Mouse (Mus musculus): ENCODE measurements around the gene Tex11.
"Not testable (repeated sequence)": the region's sequence is repeated elsewhere in the genome, so short reads cannot be mapped to it uniquely, and the experiment has no call there.

Gene Tex11

DNA sequence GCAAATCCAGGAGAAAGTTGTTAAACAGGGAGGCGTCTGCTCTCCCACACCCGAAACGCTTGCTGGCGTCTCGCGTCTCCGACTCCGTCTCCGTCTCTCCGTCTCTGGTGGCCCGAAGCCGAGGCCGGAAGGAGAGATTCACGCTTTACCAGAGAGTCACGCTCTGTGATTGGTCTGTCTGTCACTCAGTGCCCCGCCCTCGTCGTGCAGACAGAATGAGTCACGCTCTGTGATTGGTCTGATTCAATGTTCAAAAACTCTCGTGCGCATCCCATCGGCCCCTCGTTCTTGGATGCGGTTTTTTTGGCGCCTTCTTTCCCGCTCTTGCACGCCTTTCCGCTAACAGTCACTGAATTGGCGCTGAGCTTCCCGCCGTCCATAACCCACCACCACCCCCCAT lies at the start of gene Tex11:
Gene Tex11, minus strand, starts transcription at position 127 of the 400 bp plus-strand sequence.
- no peak for DNase-seq

DNA sequence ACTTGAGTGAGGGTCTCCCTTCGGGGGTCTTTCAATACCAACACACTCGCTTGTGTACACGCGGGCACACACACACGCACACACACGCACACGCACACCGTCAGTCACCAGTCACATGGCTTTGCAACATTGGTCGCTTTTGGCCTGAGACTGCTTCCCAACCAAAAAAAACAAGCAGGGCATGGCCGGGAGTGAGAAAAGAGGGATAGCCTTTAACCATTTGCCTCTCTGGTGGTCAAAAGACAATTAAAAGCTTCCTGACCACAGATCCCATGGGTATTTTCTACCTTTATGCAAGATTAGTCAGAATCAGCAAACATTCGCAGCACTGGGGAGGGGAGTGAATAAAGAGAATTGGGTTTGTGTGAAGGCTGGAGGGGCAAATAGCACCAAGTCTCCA lies 26.5 kb upstream of the Tex11 start, which contains the start of gene Slc7a3:
Gene Slc7a3, minus strand, starts transcription at position 101 of the 400 bp plus-strand sequence.
- no peak for DNase-seq

DNA sequence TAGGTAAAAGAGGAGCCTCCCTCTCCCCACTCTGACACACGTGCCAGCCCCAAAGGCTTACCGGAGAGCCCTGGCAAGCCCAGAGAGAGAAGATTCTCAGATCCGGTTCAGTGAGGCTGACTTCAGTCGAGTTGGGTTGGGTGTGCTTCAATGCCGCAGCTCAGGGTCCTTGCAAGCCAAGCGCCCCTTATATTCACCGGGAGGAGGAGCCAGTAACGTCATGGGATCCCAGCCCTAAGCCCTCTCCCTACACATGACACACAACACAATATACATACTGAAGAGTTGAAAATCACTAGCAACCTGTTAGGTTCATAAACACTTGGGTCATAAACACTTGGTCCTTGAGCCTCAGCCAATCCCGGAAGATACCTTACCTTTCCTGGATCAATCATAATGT lies 25.7 kb upstream of the Tex11 start:
- not testable (repeated sequence) for DNase-seq

DNA sequence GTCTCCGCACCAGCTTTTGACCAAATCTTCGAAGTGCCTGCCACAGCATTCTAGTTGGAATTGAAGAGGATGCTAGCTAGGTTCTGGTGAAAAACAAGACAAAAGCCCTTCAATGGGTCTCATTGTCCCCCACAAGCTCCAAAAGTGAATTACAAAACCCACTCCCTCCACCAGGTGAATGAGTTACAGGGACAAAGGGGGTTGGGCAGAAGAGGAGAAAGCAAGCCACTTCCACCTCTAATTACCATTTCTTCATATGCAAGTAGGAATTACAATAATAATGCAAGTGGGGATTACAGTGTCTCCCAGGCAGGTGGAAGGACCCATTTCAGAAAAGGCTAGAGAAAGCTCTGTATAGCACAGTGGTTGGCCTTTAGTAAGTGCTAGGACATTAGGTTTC lies 24.7 kb upstream of the Tex11 start:
- DNase-seq: no peak

DNA sequence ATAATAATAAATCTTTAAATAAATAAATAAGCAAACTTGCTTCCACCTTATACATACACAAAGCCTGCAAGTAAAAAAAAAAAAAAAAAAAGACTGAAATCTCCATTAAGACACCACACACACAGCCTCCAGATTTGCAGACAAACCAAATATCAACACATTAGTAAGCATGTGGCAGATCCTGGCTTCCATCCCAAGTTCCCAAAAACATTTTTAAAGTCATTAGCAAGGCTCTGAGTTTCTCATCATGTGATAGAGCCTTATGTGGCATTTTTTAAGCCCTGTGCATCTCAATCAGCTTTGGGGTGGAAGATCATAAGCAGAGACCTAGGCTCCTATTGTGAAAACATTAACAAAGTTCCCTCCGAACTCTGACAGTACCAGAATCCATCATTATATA lies 5.8 kb upstream of the Tex11 start:
- no peak for DNase-seq

DNA sequence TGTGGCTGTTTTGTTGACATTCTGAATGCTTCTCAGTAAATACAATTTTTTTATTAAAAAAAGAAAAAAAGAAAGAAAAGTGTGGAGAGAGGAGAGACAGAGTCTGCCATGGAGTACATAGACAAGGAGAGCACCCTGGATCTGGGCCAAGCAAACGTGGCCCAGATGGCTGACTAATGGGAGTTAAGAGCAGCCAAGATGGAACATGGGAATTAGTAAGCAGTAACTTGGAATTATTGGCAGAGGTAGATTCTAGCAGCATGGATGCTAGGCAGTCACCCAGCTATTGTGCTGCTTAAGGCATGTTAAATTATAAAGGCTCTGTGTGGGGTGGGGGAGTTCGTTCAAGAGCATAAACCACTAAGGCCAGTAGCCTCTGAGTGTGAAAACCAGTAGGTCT lies 4.0 kb upstream of the Tex11 start:
- DNase-seq: peak; percentile 1

DNA sequence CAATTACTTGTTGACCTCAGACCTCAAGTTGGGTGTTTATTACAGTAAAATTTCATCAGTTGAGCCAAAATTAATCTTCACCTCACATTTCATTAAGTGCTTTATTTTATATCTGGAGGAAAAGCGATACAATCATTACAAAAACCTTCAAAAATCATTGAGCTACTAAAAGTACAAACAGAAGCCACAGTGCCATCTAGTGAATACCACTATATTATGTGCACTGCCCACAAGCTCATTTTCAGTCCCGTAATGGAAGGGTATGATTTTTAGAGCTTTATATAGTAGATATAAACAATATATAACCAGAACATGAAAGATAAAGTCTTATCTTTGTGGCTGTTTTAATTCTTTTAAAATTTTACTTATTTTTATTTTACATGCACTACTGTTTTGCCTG lies 115.8 kb downstream of the Tex11 start:
- DNase-seq: no peak

DNA sequence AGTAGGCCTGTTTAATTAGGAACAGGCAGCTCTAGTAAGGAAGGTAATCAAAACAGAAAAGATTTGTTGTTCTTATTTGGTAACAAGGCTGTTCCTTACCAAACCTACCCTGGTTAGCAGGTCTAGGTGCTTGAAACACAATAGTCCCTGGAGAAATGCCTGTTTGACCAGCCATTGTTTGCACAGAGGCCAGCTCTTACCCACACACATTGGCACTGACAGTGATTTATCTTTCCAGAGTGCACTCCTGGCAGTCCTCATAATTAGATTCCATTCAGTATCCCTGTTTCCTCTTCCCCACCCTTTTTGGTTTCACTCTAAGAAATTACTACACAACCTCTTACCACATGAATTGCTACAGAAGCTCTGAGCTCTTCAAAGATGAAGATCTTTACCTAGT lies 220.3 kb downstream of the Tex11 start:
- no peak for DNase-seq

DNA sequence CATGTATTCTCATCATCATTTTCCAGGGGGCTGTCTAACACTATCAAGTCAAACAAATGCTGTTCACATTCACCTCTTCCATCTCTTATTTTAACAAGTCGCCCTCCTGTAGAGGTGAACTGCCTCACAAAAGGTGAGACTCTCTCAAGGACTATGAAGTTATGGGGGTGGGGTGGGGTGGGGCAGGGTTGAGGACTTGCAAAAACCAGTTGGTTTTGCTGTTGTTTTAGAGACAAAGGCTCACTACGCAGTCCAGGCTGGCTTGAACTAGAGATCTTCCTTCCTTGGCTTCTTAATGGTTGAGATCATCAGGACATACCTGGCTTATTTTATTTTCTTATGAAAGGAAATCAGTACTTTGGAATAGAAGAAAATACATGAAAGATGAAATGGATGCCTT lies 226.7 kb downstream of the Tex11 start:
- DNase-seq: no peak

DNA sequence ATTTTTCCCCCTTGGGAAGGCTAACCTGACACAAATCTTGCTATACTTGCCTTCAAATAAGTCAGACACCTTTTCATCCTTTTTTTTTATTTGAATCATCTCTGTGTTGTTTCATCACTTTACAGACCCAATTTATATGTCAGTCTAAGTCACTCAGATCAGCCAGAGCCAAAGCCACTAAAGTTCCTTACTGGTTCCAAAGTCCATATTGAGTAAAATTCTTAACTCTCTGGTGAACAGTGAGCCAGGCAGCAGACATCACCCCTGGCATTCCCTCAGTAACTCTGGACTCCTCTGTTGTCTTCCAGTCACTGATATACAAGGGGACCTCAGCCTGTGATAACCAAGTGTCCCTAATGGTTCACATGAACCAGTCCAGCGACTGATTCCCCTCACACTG lies 233.9 kb downstream of the Tex11 start:
- no peak for DNase-seq

DNA sequence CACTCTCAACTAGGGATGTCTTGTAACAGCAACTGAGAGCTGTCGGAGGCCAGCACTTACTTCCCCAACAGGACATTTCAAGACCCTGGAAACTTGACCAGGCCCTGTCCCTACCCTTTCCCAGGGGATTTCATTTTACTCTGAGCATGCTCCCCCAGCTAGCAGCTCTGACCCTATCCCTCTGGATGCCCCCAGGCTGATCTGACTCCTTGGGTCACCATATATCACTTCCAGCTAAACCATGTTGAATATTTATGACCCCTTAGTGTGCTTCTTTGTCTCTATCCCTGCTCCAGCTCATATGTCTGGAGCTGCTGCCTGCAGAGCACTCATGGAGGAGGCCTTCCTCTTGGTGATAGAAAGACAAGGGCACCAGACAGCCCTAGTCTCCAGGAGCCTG lies 238.3 kb downstream of the Tex11 start:
- DNase-seq: no peak

DNA sequence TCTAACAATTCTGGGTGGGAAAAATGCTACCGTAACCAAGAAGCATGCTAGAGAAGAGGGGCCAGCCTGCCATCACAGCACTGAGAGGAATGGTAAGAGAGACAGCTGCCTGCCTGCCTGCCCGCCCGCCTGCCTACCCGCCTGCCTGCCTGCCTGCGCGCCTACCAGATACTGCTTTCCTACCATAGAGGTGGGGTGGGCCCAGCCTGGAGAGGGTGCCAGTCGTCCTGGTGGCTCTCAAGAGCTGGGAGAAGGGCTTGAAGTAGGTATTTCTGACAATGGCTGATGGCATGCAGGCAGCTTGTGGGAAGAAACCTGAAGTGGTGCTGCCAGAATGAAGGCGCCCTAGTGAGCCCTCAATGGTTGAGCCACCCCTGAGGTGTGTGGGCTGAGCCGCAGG lies 240.8 kb downstream of the Tex11 start:
- no peak for DNase-seq

DNA sequence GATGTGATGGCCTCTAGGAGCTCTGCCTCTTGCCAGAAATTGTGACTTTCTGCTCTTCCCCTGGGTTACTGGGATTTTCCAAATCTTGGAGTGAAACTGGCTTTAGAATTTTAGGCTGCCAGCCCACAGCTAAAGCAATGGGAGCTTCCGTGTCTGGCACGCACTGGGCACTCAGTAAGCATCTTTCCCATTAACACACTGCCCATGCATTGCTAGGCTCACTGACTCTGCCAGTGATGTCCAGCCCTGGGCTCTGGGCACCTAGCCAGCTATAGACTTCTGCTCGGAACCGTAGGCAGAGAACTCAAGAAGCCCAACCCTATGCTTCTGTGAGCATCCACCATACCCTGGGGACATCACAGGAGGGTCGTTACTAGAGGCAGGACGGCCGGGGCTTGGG lies 243.7 kb downstream of the Tex11 start:
- DNase-seq: peak; percentile 86

DNA sequence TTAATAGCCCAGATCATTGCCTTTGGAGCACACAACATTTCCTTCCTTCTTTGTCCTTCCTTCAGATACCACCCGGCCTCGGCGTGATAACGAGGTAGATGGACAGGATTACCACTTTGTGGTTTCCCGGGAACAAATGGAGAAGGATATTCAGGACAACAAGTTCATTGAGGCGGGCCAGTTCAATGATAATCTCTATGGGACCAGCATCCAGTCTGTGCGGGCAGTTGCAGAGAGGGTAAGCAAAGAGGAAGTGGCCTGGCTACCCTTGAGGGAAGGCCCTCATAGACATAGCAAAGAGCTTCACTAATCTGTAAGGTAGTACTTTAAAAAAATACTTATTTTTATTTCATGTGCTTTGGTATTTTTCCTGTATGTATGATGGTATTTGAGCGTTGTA lies 245.3 kb downstream of the Tex11 start:
- DNase-seq: no peak

DNA sequence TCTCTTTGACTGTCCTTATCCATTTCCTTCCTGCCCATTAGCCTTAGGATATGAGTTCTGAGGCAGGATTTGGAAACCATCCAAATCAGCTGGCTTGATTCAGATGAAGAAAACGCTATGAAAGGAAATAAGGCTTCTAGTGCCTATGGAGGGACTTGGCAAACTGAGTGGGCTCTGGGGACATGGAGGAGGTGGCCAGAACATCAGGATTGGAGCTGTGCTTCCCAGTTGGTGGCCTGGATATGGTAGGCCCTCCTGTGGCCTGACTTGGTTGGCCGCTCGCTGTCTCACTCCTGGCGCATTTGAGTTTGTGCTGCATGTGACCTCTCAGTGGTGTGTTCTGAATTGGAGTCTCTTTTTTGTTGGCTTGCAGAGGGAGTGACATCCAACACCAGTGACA lies 248.3 kb downstream of the Tex11 start:
- DNase-seq: no peak

DNA sequence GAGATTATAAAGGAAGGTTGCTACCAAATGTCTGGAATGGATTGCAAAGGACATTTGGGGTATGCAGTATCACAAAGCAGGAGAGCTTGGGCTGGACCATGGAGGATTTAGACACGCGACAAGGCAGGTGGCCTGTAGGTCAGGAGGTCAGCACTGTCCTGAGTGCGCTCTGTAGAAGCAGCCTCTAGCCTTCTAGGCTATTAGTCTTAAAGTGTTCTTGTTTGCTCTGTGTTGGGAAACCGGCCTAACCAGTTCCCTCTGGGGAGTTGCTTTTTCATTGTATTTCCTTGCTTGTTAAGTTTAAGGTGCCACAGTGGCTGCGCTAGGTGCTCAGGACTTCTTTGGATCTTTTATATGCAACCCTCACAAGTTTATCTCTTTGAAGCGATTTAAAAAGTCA lies 257.4 kb downstream of the Tex11 start:
- DNase-seq: no peak

DNA sequence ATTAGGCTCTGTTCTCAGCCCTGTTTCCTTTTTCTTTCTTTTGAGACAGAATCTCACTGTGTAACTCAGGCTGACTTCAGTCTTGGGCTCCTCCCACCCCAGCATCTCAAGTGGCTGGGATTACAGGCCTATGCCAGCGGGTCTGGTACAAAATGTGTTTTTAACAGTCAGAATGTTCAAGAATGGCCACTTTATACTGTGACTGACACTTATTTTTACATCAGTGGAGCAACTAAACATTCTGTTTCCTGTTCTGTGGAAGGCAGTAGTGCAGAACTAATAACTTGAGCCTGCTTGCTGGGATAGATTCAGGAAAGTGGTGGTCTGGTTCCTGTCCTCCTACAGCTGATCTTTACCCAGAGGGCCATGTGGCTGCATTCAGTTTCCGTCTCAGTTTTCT lies 258.8 kb downstream of the Tex11 start:
- no peak for DNase-seq

DNA sequence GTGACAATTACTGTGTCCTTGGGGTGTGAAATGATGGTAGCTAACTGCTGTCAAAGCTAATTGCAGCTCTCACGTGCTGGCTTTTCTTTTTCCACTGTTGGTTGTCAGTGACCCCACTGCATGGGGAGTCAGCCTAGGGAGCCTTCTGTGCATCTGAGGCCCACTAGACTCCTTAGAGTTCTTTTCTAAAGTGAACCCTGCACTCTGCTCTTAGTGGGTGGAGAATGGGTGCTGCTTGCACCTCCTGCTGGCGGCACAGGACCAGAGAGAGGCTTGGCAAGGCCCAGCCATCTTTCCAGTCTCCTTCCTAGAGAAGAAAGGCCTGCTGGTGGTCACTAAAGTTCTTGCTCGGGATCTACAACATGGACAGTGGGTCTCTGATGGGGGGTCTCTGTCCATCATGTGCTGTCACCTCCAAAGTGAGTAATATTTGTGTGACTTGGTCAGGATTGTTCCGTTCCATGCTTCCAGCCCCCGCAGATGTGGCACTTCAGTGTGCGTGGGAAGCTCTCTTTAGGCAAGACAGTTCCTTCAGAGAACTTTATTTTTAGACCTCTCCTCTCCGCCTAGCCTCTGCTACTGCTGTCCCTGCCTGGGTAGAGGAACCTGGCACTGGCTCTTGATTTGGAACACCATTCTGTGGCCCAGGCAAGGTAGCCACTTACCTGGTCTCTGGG lies 261.5 kb downstream of the Tex11 start:
- DNase-seq: no peak

DNA sequence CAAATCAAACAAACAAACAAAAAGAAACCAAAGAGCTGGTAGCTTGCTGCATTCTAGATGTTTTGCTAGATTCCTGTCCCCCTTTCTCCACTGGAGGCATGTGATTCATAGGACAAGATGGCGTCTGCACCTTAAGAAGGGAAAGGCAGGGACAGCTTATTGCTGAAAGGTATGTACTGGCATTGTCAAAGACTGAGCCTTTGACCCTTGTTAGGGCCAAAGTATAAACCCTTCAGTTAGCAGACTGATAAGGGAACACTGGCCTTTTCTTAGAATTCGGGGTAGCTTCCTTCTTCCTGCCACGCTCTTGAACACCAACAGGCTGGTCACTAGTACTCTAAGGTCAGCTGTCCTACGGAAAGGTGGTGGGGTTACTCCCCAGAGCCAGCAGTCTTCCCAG lies 262.1 kb downstream of the Tex11 start:
- DNase-seq: no peak

DNA sequence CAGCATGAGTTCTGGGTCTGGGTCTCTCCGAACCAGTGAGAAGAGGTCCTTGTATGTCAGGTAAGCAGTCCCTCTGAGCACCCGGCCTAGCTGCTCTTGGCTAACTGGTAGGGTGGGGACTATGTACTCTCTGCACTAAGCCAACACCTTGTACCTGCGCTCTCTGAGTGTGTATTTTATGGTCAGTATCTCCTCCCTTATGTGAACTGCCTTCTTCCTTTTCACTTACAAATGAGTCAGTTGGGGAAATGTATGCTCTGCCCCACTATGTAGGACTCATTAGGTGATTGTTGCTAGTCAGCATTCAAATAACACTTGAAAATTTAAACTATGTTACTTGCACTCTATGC lies 262.8 kb downstream of the Tex11 start:
- DNase-seq: no peak

DNA sequence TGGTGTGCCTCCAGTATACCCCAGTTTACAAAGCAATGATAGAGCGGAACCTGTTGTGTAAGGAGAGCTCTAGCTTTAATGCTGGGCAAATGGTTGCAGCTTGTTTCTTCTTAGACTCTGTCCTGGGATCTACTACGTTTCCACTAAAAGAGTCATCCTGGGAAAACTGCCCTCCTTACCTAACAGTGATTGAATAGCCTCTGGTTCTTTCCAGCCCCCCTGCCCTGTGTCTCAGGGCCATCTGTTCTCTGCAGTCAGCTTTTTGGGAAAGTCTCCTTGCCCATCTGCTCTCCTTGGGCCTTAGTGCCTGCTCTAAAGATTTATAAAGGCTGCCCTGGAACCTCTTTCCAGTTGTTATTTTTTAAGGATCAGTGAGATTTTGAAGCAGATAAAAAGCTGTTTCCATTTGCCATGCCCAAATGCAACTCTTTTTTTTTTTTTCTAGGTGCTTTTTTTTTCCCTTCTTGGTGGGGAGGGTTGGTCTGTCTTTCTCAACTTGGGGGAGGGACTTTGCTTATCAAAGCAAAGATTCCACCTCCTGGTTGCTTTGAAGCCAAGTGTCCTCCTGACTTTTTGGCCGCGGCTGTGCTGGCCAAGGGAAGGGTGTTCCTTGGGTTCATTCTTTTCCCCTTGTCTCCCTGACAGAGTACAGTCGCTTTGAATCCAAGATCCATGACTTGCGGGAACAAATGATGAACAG lies 263.3 kb downstream of the Tex11 start:
- DNase-seq: peak; percentile 69

DNA sequence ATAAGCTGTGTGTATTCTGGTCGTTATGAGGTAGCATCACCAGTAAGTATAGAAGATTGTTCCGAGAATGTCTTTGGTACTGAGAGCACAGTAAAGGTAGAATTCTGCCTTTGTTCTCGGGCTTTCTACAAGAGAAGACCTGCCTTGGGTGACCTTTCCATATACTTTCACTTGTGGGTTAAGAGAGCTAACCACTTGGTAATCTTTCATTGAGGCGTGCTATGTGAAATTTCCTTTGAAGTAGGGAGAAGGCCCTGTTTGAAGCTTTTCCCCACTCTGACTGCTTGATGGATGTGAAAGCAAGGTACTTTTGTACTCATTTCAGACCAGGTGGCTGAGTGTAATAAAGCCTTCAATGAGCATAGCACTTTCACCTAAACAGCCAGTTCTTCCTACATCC lies 270.1 kb downstream of the Tex11 start:
- no peak for DNase-seq

Measured in cerebellum, adult 11-12 months (tissue).